In the genomic region with DNA sequence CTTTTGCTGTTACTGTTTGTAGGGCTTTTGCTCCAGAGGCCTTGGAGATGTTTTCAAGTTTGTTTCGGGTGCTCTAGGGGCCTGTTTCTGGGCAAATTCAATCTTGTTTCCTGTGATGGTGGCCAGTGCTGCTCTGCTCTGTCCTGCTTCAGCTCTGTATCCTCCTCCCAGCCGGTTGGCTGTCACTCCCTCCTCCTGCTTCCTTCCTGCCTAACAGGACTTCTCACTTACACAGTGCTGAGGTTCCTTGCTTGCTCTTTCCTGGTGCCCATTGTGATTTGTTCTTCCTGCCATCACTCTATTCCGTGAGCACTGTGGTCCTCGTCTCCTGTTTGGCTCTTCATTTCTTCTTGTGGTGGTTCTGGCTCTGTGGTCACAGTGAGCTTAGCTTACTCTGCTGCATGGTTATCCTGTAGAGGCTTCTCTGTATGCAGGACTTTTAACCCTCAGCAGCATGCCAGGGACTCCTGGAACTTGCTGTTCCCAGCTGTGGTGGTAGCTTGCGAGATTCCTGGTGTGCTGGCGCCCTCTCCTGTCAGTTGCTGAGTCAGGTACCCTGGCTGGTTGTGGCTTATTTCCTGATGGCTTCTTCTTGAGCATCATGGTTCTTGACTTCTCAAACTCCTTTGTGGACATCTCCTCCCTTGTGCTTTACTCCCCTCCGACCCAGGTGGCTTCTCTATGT, we compare ENCODE assay signal across 8 mouse cellular contexts.
DNase-seq lines count a peak whose midpoint lies in the region; ATAC-seq and TF ChIP-seq lines count a peak whose summit lies in the region.

No protein-coding gene starts in this region.

- H3K79me2 ChIP-seq in C2C12 (ENCODE audit: control insufficient read depth, insufficient read depth): no peaks in the 10 kb centered on the region

- no peaks in the 10 kb centered on the region for H3K36me3 ChIP-seq in C2C12 (ENCODE audit: control insufficient read depth, insufficient read depth)
- no peaks in the 10 kb centered on the region for H3K36me3 ChIP-seq in forebrain, embryonic 10.5 days (replicated peaks)
- H3K36me3 ChIP-seq in heart, embryonic 15.5 days: peaks cover 1% of the 10 kb centered on the region; the same call in 1 of the 2 replicates
- no peaks in the 10 kb centered on the region for H3K36me3 ChIP-seq in liver, embryonic 13.5 days
- no peaks in the 10 kb centered on the region for H3K36me3 ChIP-seq in neural tube, embryonic 12.5 days
- H3K36me3 ChIP-seq in stomach, postnatal 0 days (ENCODE audit: control insufficient read depth, insufficient read depth, low read length): no peaks in the 10 kb centered on the region

- DNase-seq in brain, adult 2 months (ENCODE audit: low read depth, low spot score): peak; percentile 93
- peak; percentile 72 for DNase-seq in forebrain, embryonic 10.5 days (ENCODE audit: extremely low spot score, low spot score)
- peak; percentile 90 for DNase-seq in kidney, postnatal 14 days
- peak; percentile 28 for DNase-seq in liver, embryonic 13.5 days
- peak; percentile 90 for DNase-seq in stomach, postnatal 0 days (ENCODE audit: low spot score)

- H3K9me3 ChIP-seq in forebrain, embryonic 10.5 days: no peaks in the 10 kb centered on the region
- H3K9me3 ChIP-seq in heart, embryonic 15.5 days (replicated peaks): no peaks in the 10 kb centered on the region
- no peaks in the 10 kb centered on the region for H3K9me3 ChIP-seq in liver, embryonic 13.5 days (replicated peaks)
- no peaks in the 10 kb centered on the region for H3K9me3 ChIP-seq in neural tube, embryonic 12.5 days
- H3K9me3 ChIP-seq in stomach, postnatal 0 days (ENCODE audit: control insufficient read depth, low read length): no peaks in the 10 kb centered on the region

- peaks cover 14% of the 10 kb centered on the region for H3K4me1 ChIP-seq in forebrain, embryonic 10.5 days
- H3K4me1 ChIP-seq in heart, embryonic 15.5 days (replicated peaks): peaks cover 70% of the 10 kb centered on the region
- H3K4me1 ChIP-seq in liver, embryonic 13.5 days (replicated peaks): peaks cover 8% of the 10 kb centered on the region
- H3K4me1 ChIP-seq in neural tube, embryonic 12.5 days: peaks cover under 1% of the 10 kb centered on the region; the same call in 1 of the 2 replicates
- peaks cover 10% of the 10 kb centered on the region; the same call in 1 of the 2 replicates for H3K4me1 ChIP-seq in stomach, postnatal 0 days (replicated peaks; ENCODE audit: control insufficient read depth, insufficient read depth)

- ATAC-seq in heart, embryonic 15.5 days (replicated peaks; ENCODE audit: insufficient number of reproducible peaks, insufficient read depth, low FRiP score, low read depth): peak; percentile 66
- ATAC-seq in liver, embryonic 13.5 days (ENCODE audit: low read depth): peak; percentile 49
- 0 out of 2 replicates have a peak, but pooled peaks have one; percentile 44 for ATAC-seq in neural tube, embryonic 12.5 days (ENCODE audit: low FRiP score, low read depth)
- ATAC-seq in stomach, postnatal 0 days (ENCODE audit: low FRiP score, low TSS enrichment): peak; percentile 74

- H3K79me3 ChIP-seq in C2C12 (ENCODE audit: low read depth): no peaks in the 10 kb centered on the region

- no peak overlapping the region for H3ac ChIP-seq in C2C12 (ENCODE audit: control insufficient read depth, insufficient read length, low read depth)

- peak; percentile 92 for TF ChIP-seq CTCF in C2C12 (IDR thresholded peaks at IDR 0.05; ENCODE audit: control insufficient read depth, insufficient read depth, insufficient read length)
- TF ChIP-seq CTCF in stomach, postnatal 0 days (IDR thresholded peaks at IDR 0.05; ENCODE audit: low read depth): peak; percentile 93

- H3K4me3 ChIP-seq in C2C12 (ENCODE audit: insufficient read depth, poor library complexity, severe bottlenecking): no peak overlapping the region
- H3K4me3 ChIP-seq in forebrain, embryonic 10.5 days: no peak overlapping the region
- no peak overlapping the region for H3K4me3 ChIP-seq in heart, embryonic 15.5 days
- H3K4me3 ChIP-seq in liver, embryonic 13.5 days (replicated peaks): no peak overlapping the region
- H3K4me3 ChIP-seq in neural tube, embryonic 12.5 days: no peak overlapping the region
- no peak overlapping the region for H3K4me3 ChIP-seq in stomach, postnatal 0 days (ENCODE audit: low read depth, low read length)

- no peak for TF ChIP-seq EP300 in stomach, postnatal 0 days (optimal IDR thresholded peaks at IDR 0.05)

- no peaks in the 10 kb centered on the region for H3K27me3 ChIP-seq in C2C12 (ENCODE audit: control insufficient read depth, insufficient read depth, insufficient read length)
- no peaks in the 10 kb centered on the region for H3K27me3 ChIP-seq in forebrain, embryonic 10.5 days (ENCODE audit: poor library complexity, severe bottlenecking)
- no peaks in the 10 kb centered on the region for H3K27me3 ChIP-seq in heart, embryonic 15.5 days
- no peaks in the 10 kb centered on the region for H3K27me3 ChIP-seq in liver, embryonic 13.5 days
- no peaks in the 10 kb centered on the region for H3K27me3 ChIP-seq in neural tube, embryonic 12.5 days (replicated peaks)
- no peaks in the 10 kb centered on the region for H3K27me3 ChIP-seq in stomach, postnatal 0 days (ENCODE audit: control insufficient read depth, insufficient read depth, low read length)

- H3K27ac ChIP-seq in forebrain, embryonic 10.5 days: no peak overlapping the region
- peak overlapping the region; percentile 60 for H3K27ac ChIP-seq in heart, embryonic 15.5 days
- no peak overlapping the region for H3K27ac ChIP-seq in liver, embryonic 13.5 days
- no peak overlapping the region for H3K27ac ChIP-seq in neural tube, embryonic 12.5 days
- H3K27ac ChIP-seq in stomach, postnatal 0 days (replicated peaks): peak overlapping the region; percentile 5

- WGBS in forebrain, embryonic 10.5 days: 39% methylated on average over 7 of the region's 7 CpGs
- 26% methylated on average over 7 of the region's 7 CpGs for WGBS in heart, embryonic 15.5 days
- 22% methylated on average over 7 of the region's 7 CpGs for WGBS in liver, embryonic 13.5 days (ENCODE audit: insufficient replicate concordance)
- WGBS in neural tube, embryonic 12.5 days: 40% methylated on average over 7 of the region's 7 CpGs
- 16% methylated on average over 7 of the region's 7 CpGs for WGBS in stomach, postnatal 0 days

- H3K9ac ChIP-seq in heart, embryonic 15.5 days: no peak overlapping the region
- no peak overlapping the region for H3K9ac ChIP-seq in liver, embryonic 13.5 days
- no peak overlapping the region for H3K9ac ChIP-seq in neural tube, embryonic 12.5 days
- H3K9ac ChIP-seq in stomach, postnatal 0 days (ENCODE audit: low read length): 0 out of 2 replicates have a peak overlapping the region, but pooled peaks have one; percentile 13

- no peak overlapping the region for H3K4me2 ChIP-seq in heart, embryonic 15.5 days
- H3K4me2 ChIP-seq in liver, embryonic 13.5 days: no peak overlapping the region
- no peak overlapping the region for H3K4me2 ChIP-seq in neural tube, embryonic 12.5 days (replicated peaks)
- H3K4me2 ChIP-seq in stomach, postnatal 0 days (replicated peaks; ENCODE audit: low read depth): no peak overlapping the region

TF ChIP-seq in C2C12, 6 proteins besides CTCF, POLR2A, EP300 and RAD21:
- TF ChIP-seq CEBPB (IDR thresholded peaks at IDR 0.05; ENCODE audit: low read depth) (no peak), FOSL1 (IDR thresholded peaks at IDR 0.05; ENCODE audit: insufficient read depth, low read length, poor library complexity, severe bottlenecking) (no peak), MYOG (IDR thresholded peaks at IDR 0.05; ENCODE audit: control insufficient read depth, extremely low read depth, insufficient read length) (no peak), MAX (IDR thresholded peaks at IDR 0.05) (no peak), MYOD1 (IDR thresholded peaks at IDR 0.05; ENCODE audit: control insufficient read depth, insufficient read length, low read depth) (no peak), USF1 (IDR thresholded peaks at IDR 0.05; ENCODE audit: low read depth) (no peak)
TF ChIP-seq in C2C12: peak in this region for 0.

Comparison
In these comparisons a context has a peak if more than half of its experiments do, and no peak if none do; other contexts are left out.
1. DNase-seq: peak in every context shown above with its lines; median percentile 93 in brain, adult 2 months; 90 in kidney, postnatal 14 days; 90 in stomach, postnatal 0 days; 72 in forebrain, embryonic 10.5 days; 28 in liver, embryonic 13.5 days.
2. H3K27ac ChIP-seq: peak in heart, embryonic 15.5 days (single experiment) and stomach, postnatal 0 days (single experiment); none in forebrain, embryonic 10.5 days (single experiment), liver, embryonic 13.5 days (single experiment) and neural tube, embryonic 12.5 days (single experiment).
3. Peak in every context shown above with its lines, with median percentiles within 50 percentile points of each other: ATAC-seq.